Mouse (Mus musculus) bone marrow macrophage, adult 2 months (primary cell): ENCODE data around the gene Rsad2.

Experiments used
- CTCF ChIP-seq: IDR thresholded peaks from 2 replicates; pipeline ENCODE4 v1.5.1; 2012; ENCODE audit warnings: low read depth, mild to moderate bottlenecking, low read length, moderate library complexity
- POLR2A ChIP-seq: IDR thresholded peaks from 2 replicates; pipeline ENCODE4 v1.6.1; 2012; ENCODE audit warnings: mild to moderate bottlenecking, low read depth, low read length, borderline replicate concordance

DNA sequence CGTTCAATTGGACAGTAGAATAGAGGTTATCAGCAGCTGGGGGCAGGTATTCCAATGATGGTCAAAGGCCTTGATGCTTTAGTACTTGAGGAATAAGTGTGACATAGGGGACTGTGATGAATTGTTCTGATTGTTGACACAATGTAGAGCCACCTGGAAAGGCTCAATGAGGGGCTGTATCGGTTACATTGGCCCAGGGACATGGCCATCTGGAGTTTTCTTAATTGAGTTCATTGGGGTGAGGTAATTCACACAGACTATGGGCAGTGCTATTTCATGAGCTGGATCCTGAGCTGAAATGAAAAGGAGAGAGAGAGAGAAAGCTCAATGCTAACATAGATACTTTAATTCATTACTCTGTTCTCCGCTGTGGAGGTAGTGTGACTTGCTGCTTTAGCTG lies 18.3 kb downstream of the Rsad2 start:
- TF ChIP-seq POLR2A (no peak), CTCF (no peak)
